Mouse (Mus musculus) MEL (cell line): ENCODE measurements around the gene Mcub.

Experiments used
- CTCF ChIP-seq, 3 experiments: IDR thresholded peaks in 2 of 3; conservative IDR thresholded peaks in 1 of 3; 2 replicates each; pipeline ENCODE4 v1.5.1; 2011 to 2012; ENCODE audit warnings: low read length in 3 of 3, low read depth in 2 of 3, mild to moderate bottlenecking in 2 of 3, improper control_type of control experiment in 1 of 3, inconsistent platforms in 1 of 3, mixed read lengths in 1 of 3, moderate library complexity in 1 of 3; ENCODE audit not compliant: control insufficient read depth in 1 of 3, insufficient read depth in 1 of 3, poor library complexity in 1 of 3, severe bottlenecking in 1 of 3
- ELF1 ChIP-seq: IDR thresholded peaks from 2 replicates; pipeline ENCODE4 v1.6.1; 2014; ENCODE audit warnings: low read depth, mild to moderate bottlenecking, inconsistent platforms, low read length, improper control_type of control experiment, moderate library complexity
- EP300 ChIP-seq, 2 experiments: IDR thresholded peaks; 2 replicates each; pipeline ENCODE4 v1.6.1; 2011; ENCODE audit warnings: improper control_type of control experiment in 2 of 2, low read length in 2 of 2, low read depth in 1 of 2, mild to moderate bottlenecking in 1 of 2
- GABPA ChIP-seq: IDR thresholded peaks from 2 replicates; pipeline ENCODE4 v1.6.1; 2012; ENCODE audit warnings: low read depth, mild to moderate bottlenecking, inconsistent platforms, low read length, improper control_type of control experiment, moderate library complexity
- GATA1 ChIP-seq: IDR thresholded peaks from 2 replicates; pipeline ENCODE4 v1.6.1; 2011; ENCODE audit warnings: low read depth, low read length, improper control_type of control experiment
- ZNF384 ChIP-seq: IDR thresholded peaks from 2 replicates; pipeline ENCODE4 v1.6.1; 2012; ENCODE audit warnings: low read depth, mild to moderate bottlenecking, inconsistent platforms, low read length, improper control_type of control experiment

- TF ChIP-seq GABPA: no peak
- TF ChIP-seq EP300 (IDR thresholded peaks at IDR 0.05; ENCODE audit: low read depth in 1 of 2, low read length in 2 of 2): no peak
- no peak for TF ChIP-seq ZNF384
- no peak for TF ChIP-seq ELF1
- TF ChIP-seq CTCF (IDR thresholded peaks at IDR 0.05 in 2 of 3, conservative IDR thresholded peaks at IDR 0.05 in 1 of 3; ENCODE audit: control insufficient read depth in 1 of 3, insufficient read depth in 1 of 3, low read depth in 2 of 3, low read length in 3 of 3, poor library complexity in 1 of 3, severe bottlenecking in 1 of 3): no peak
- TF ChIP-seq GATA1: no peak
Observed at GRCm38 (mm10) chr3:130011236-130011635, 41.2 kb upstream of the Mcub start.
